Comparison of ENCODE assay signal across 12 mouse cellular contexts in the genomic region with DNA sequence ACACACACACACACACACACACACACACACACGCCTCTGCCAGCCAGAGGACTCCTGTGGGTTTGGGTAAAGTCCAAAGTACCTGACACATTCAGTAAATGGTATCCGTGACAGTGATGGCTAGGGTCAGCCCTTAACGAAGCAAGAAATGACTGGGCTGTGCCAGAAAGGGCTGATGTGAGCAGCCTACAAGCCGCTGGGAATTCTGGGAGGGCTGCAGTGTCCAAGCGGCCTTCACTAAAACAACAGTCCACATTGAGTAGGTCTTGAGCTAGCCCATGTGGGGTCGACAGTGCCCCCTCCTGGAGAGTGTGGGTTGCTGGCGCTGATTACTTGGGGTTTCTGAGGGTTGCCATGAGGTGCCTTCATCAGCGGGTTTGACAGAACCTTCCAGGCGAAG. TPM values are rescaled to one million over a fixed set of nuclear protein-coding genes. Genes with fewer than 3 reads are reported as not detected.
DNase-seq lines count a peak whose midpoint lies in the region; ATAC-seq and TF ChIP-seq lines count a peak whose summit lies in the region.
"Had no signal": no experiment of that assay in that cellular context is flagged by ENCODE, and none has a peak within 500 bp of the region (broad histone marks: within the 10 kb centered on the region; RNA-seq: fewer than 3 reads in every experiment).

No protein-coding gene starts in this region.

- peaks cover 16% of the 10 kb centered on the region; the same call in 1 of the 2 replicates for H3K27me3 ChIP-seq in embryonic facial prominence, embryonic 10.5 days (replicated peaks; ENCODE audit: low read depth, poor library complexity, severe bottlenecking)
- H3K27me3 ChIP-seq in liver, embryonic 16.5 days (ENCODE audit: control insufficient read depth, insufficient read depth, low read depth, low read length): no peaks in the 10 kb centered on the region
- H3K27me3 ChIP-seq: heart, embryonic 15.5 days had no signal

- no peak overlapping the region for H3K4me3 ChIP-seq in left cerebral cortex, adult 2 months
- H3K4me3 ChIP-seq in embryonic facial prominence, embryonic 10.5 days: no peak overlapping the region
- H3K4me3 ChIP-seq in liver, embryonic 16.5 days (ENCODE audit: low read depth, low read length): no peak overlapping the region
- H3K4me3 ChIP-seq: forebrain, embryonic 12.5 days; heart, embryonic 15.5 days had no signal

- H3K9ac ChIP-seq in liver, embryonic 16.5 days (ENCODE audit: low read depth, low read length): no peak overlapping the region
- H3K9ac ChIP-seq: forebrain, embryonic 12.5 days; heart, embryonic 15.5 days had no signal

- H3K4me2 ChIP-seq in liver, embryonic 16.5 days (ENCODE audit: low read depth, low read length): no peak overlapping the region
- H3K4me2 ChIP-seq: forebrain, embryonic 12.5 days; heart, embryonic 15.5 days; midbrain, embryonic 11.5 days had no signal

- DNase-seq in left cerebral cortex, adult 2 months (ENCODE audit: extremely low spot score in 1 of 2, low spot score in 2 of 2): no peak
- DNase-seq in left cerebral cortex, postnatal 14 days (ENCODE audit: low spot score in 2 of 2): no peak
- DNase-seq in ES-CJ7 (ENCODE audit: low read depth, low spot score): peak; percentile 89
- DNase-seq in embryonic facial prominence, embryonic 10.5 days (ENCODE audit: low spot score): peak; percentile 27
- no peak for DNase-seq in embryo, embryonic 11 days
- DNase-seq in right cerebral cortex, postnatal 4 days: no peak
- DNase-seq: cerebellum, adult 8-10 months had no signal

- H3K36me3 ChIP-seq in embryonic facial prominence, embryonic 10.5 days (replicated peaks): no peaks in the 10 kb centered on the region
- H3K36me3 ChIP-seq in liver, embryonic 16.5 days (ENCODE audit: control insufficient read depth, insufficient read depth): no peaks in the 10 kb centered on the region
- H3K36me3 ChIP-seq: forebrain, embryonic 12.5 days; heart, embryonic 15.5 days had no signal

- peak; percentile 61 for ATAC-seq in liver, embryonic 16.5 days (ENCODE audit: low read depth)
- ATAC-seq in megakaryocyte, adult 5-6 weeks (ENCODE audit: poor library complexity, severe bottlenecking): no peak

- peak; percentile 32 for TF ChIP-seq CTCF in left cerebral cortex, adult 2 months (IDR thresholded peaks at IDR 0.05)

- H3K9me3 ChIP-seq in embryonic facial prominence, embryonic 10.5 days: no peaks in the 10 kb centered on the region
- no peaks in the 10 kb centered on the region for H3K9me3 ChIP-seq in liver, embryonic 16.5 days (replicated peaks; ENCODE audit: control insufficient read depth, low read length)
- H3K9me3 ChIP-seq: forebrain, embryonic 12.5 days; heart, embryonic 15.5 days had no signal

- peaks cover 53% of the 10 kb centered on the region for H3K4me1 ChIP-seq in embryonic facial prominence, embryonic 10.5 days
- no peaks in the 10 kb centered on the region; the same call in 1 of the 2 replicates for H3K4me1 ChIP-seq in liver, embryonic 16.5 days (ENCODE audit: control insufficient read depth, low read depth, low read length)

- intact Hi-C loops in left cerebral cortex, adult 2 months (cut with DNase I): no loop called here
- intact Hi-C loops in left cerebral cortex, postnatal 14 days (cut with DNase I): no loop called here

- H3K27ac ChIP-seq in left cerebral cortex, adult 2 months: no peak overlapping the region
- H3K27ac ChIP-seq in embryonic facial prominence, embryonic 10.5 days (replicated peaks): no peak overlapping the region
- H3K27ac ChIP-seq in liver, embryonic 16.5 days (ENCODE audit: low read length): no peak overlapping the region
- H3K27ac ChIP-seq: forebrain, embryonic 12.5 days; heart, embryonic 15.5 days had no signal

- 76% methylated on average over 9 of the region's 9 CpGs for WGBS in embryonic facial prominence, embryonic 10.5 days
- 51% methylated on average over 9 of the region's 9 CpGs for WGBS in liver, embryonic 16.5 days (ENCODE audit: insufficient replicate concordance)

RNA-seq across cellular contexts. Expression of gene Clmn, which starts 33.8 kb away (rescaled TPM):
- 10 to 100 TPM; 43.1 to 51.7 TPM for total RNA-seq in left cerebral cortex, adult 2 months (2021)
- total RNA-seq in left cerebral cortex, postnatal 14 days (2021): 10 to 100 TPM; 27.4 to 28.7 TPM
- 2.6 and 3.2 TPM in 2 replicates for polyA plus RNA-seq in embryonic facial prominence, embryonic 10.5 days (2016; fragmentation: Nextera tagmentation; extraction: Ambion mirVana)
- polyA plus RNA-seq in liver, embryonic 16.5 days (2015; fragmentation: Nextera tagmentation; extraction: Ambion mirVana): 0.55 and 0.63 TPM in 2 replicates
- total RNA-seq in megakaryocyte, adult 5-6 weeks (2015): 0.22 and 0.46 TPM in 2 replicates
- 0.04 TPM in 1 of 2 replicates, not detected in the other for total RNA-seq in megakaryocyte, adult 5-6 weeks (2017)

Comparison
In these comparisons a context has a peak if more than half of its experiments do, and no peak if none do; other contexts are left out.
1. DNase-seq: peak in ES-CJ7 (single experiment) and embryonic facial prominence, embryonic 10.5 days (single experiment); none in left cerebral cortex, adult 2 months (0 of 2), left cerebral cortex, postnatal 14 days (0 of 2), embryo, embryonic 11 days (single experiment) and right cerebral cortex, postnatal 4 days (single experiment).
2. RNA of gene Clmn, which starts 33.8 kb away (total RNA-seq): 43.1 to 51.7 TPM in left cerebral cortex, adult 2 months and 27.4 to 28.7 TPM in left cerebral cortex, postnatal 14 days; 0.04 to 0.46 TPM in megakaryocyte, adult 5-6 weeks; every median in the first group is over 10 times any median in the second.